Mouse (Mus musculus) MEL (cell line): ENCODE measurements around the gene Als2. TPM values are rescaled to one million over a fixed set of nuclear protein-coding genes. Genes with fewer than 3 reads are reported as not detected.

Experiments
- polyA plus RNA-seq, 2 experiments: library from polyadenylated mRNA; stranded (reverse) in 1 of 2; unstranded in 1 of 2; fragments of >175 nt in 1 of 2; fragments of >200 nt in 1 of 2; gene quantifications; 2 replicates each; pipeline versions ENCODE4 v1.2.1 to v1.2.4; 2012; ENCODE audit warnings: low replicate concordance in 2 of 2, low read depth in 1 of 2; ENCODE audit not compliant: insufficient read length in 2 of 2, insufficient read depth in 1 of 2, missing spikeins in 1 of 2
- total RNA-seq: library from RNA; depleted of rRNA; stranded (reverse); fragments of 300-350 nt; gene quantifications from 2 replicates; pipeline ENCODE4 v1.2.3, GENCODE M21; 2012; rRNA removed

The Als2 gene
- total and polyA plus RNA-seq, 3 experiments = 7.4 to 8.5 TPM; not detected in 1

Other genes with a start within 250 kb of the Als2 start
- not detected in 2 replicates for gene C2cd6, start 142.3 kb downstream of the Als2 start, total RNA-seq
- not detected for gene C2cd6, start 142.3 kb downstream of the Als2 start, polyA plus RNA-seq
- gene Tmem237, start 116.8 kb downstream of the Als2 start, total RNA-seq = 13.0 and 13.2 TPM in 2 replicates
- 10 to 100 TPM in 1 of 2 experiments, not detected in 1; 20.1 TPM for gene Tmem237, start 116.8 kb downstream of the Als2 start, polyA plus RNA-seq
- 0.23 and 0.29 TPM in 2 replicates for gene Mpp4, start 73.8 kb downstream of the Als2 start, total RNA-seq
- under 1 TPM in 1 of 2 experiments, not detected in 1; 0.19 TPM for gene Mpp4, start 73.8 kb downstream of the Als2 start, polyA plus RNA-seq
- not detected in 2 replicates for gene Cdk15, start 19.7 kb upstream of the Als2 start, total RNA-seq
- not detected for gene Cdk15, start 19.7 kb upstream of the Als2 start, polyA plus RNA-seq
- gene Fzd7, start 245.2 kb upstream of the Als2 start, total RNA-seq = 18.5 and 23.4 TPM in 2 replicates
- gene Fzd7, start 245.2 kb upstream of the Als2 start, polyA plus RNA-seq = 10 to 100 TPM in 1 of 2 experiments, not detected in 1; 24.7 TPM